Mouse (Mus musculus): ENCODE data around the gene Gnao1.

DNA sequence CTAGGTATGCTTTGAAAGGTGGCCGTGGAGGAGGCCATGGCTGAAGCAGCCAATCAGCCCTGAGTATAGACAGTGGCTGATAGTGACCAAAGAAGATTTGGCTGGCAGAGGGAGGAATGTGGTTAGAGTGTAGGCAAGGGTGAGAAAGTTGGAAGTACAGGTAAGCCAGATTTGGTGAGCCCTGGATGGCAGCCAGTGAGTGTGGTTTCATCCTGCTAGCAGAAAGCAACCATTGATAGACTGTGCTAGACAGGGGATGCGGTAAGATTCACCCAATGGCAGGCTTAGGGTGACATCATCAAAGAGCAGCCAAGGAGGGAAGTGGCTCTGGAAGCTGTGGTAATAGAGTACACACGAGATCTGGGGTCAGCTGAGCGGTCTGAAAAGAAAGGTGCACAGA is 88.8 kb downstream of the Gnao1 start:
- TF ChIP-seq MAFK (IDR thresholded peaks at IDR 0.05; ENCODE audit: insufficient read depth, low read depth, low read length): no peak
- TF ChIP-seq ZC3H11A (IDR thresholded peaks at IDR 0.05; ENCODE audit: borderline replicate concordance, low read depth, low read length): no peak

All from ES-E14 (cell line).